Mouse (Mus musculus) midbrain, postnatal 0 days (tissue): Measurements from ENCODE around the gene Tmem88b. TPM values are rescaled to one million over a fixed set of nuclear protein-coding genes. Genes with fewer than 3 reads are reported as not detected.
A peak's percentile ranks its signal among the peaks of the same experiment; 100 is the strongest.

Experiments used
- ATAC-seq: fragments of 200-750 bp; cut with Nextera tagmentation; 2 replicates; pipeline ENCODE4 v1.8.0; 2017; ENCODE audit warnings: moderate number of reproducible peaks, mild to moderate bottlenecking, moderate TSS enrichment, moderate library complexity; ENCODE audit not compliant: low FRiP score
- DNase-seq: peaks from one replicate; pipeline ENCODE4 v3.0.0-alpha.2; 2015; ENCODE audit warnings: low spot score
- H3K27ac ChIP-seq: fragments of 300-500 bp; sonication (generic); 2 replicates; pipeline ENCODE4 v1.5.1; 2014; ENCODE audit warnings: low read depth, mild to moderate bottlenecking, low read length, mixed read lengths
- H3K27me3 ChIP-seq: fragments of 300-500 bp; sonication (generic); 2 replicates; pipeline ENCODE4 v1.6.1; 2014; ENCODE audit warnings: low read length, control low read depth, mixed read lengths; ENCODE audit not compliant: insufficient read depth
- H3K36me3 ChIP-seq: fragments of 300-500 bp; sonication (generic); 2 replicates; pipeline ENCODE4 v1.6.1; 2014; ENCODE audit warnings: low read length, control low read depth, mixed read lengths; ENCODE audit not compliant: insufficient read depth
- H3K4me1 ChIP-seq: fragments of 300-500 bp; sonication (generic); 2 replicates; pipeline ENCODE4 v1.6.1; 2014; ENCODE audit warnings: mild to moderate bottlenecking, control low read depth, antibody characterized with exemption, low read length, mixed read lengths; ENCODE audit not compliant: insufficient read depth
- H3K4me2 ChIP-seq: fragments of 300-500 bp; sonication (generic); 2 replicates; pipeline ENCODE4 v1.6.1; 2014; ENCODE audit warnings: low read depth, mild to moderate bottlenecking, low read length, mixed read lengths; ENCODE audit not compliant: poor library complexity, severe bottlenecking
- H3K4me3 ChIP-seq: fragments of 300-500 bp; sonication (generic); 2 replicates; pipeline ENCODE4 v1.5.1; 2014; ENCODE audit warnings: low read depth, mild to moderate bottlenecking, low read length, moderate library complexity
- H3K9ac ChIP-seq: fragments of 300-500 bp; sonication (generic); replicated peaks from 2 replicates; pipeline ENCODE4 v1.6.1; 2014; ENCODE audit warnings: mild to moderate bottlenecking, low read length, moderate library complexity, mixed read lengths; ENCODE audit not compliant: poor library complexity, severe bottlenecking
- H3K9me3 ChIP-seq: fragments of 300-500 bp; sonication (generic); 2 replicates; pipeline ENCODE4 v1.6.1; 2016; ENCODE audit warnings: low read length, control low read depth
- CTCF ChIP-seq: IDR thresholded peaks from 2 replicates; pipeline ENCODE4 v1.5.1; 2016; ENCODE audit warnings: antibody characterized with exemption, mild to moderate bottlenecking
- WGBS: fragments of 180-500 bp; shearing (Covaris S2); extraction: QIAGEN DNeasy Blood & Tissue Kit; methylation state at CpG from one replicate; pipeline ENCODE4 v1.1.7; 2014; 5-methylcytosine and 5-hydroxymethylcytosine counted together
- polyA plus RNA-seq: library from polyadenylated mRNA; unstranded; fragments of >200 nt; fragmentation: Nextera tagmentation; extraction: Ambion mirVana; gene quantifications from 2 replicates; pipeline ENCODE4 v1.2.1, GENCODE M21; 2015
- total RNA-seq: library from RNA; depleted of rRNA; stranded (reverse); fragments of >200 nt; gene quantifications from 2 replicates; pipeline ENCODE4 v1.2.3, GENCODE M21; 2014

Tmem88b gene
- total and polyA plus RNA-seq, 2 experiments from 2014 or later: 0.56 to 0.66 TPM

DNA sequence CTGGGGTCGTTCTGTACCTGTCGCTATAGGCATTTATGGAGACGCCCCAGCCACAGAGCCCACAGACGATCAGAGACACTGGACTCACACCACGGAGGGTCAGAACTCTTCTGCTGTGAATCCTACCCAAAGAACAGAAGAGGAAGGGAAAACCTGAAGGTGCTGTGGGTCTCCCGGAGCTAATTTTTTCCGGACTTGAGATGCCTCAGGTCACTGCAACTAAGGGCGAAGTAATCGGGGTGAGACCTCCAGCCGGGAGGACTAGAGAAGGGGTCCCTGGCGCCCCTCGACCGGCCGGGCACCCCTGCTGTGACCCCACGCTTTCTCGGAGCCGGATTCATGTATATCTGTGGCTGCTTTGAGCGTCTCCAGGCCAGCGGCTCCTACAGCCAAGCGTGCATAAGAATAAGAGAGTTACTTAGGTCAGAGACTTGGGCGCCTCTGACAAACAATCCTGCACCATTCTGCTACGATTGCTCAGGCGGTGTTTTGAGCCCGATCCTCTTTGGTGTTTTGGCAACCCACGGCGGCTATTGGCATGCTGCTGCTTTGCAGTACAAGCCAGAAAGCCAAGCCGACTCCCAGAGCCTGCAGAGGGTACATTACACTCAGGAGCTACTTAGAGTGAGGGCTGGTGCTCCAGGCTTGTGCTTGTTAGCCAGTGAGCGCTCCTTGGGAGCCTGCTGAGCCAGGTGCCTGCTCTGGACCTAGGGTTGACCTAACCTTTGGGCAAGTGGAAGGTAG is 24.1 kb downstream of the Tmem88b start:
- 2% methylated on average over 28 of the region's 28 CpGs for WGBS
- peaks cover 10% of the 10 kb centered on the region for H3K4me1 ChIP-seq
- H3K4me3 ChIP-seq: peak overlapping the region; percentile 76
- no peaks in the 10 kb centered on the region for H3K27me3 ChIP-seq
- H3K4me2 ChIP-seq: peak overlapping the region; percentile 97
- DNase-seq: no peak
- no peak for TF ChIP-seq CTCF
- H3K36me3 ChIP-seq: no peaks in the 10 kb centered on the region
- H3K27ac ChIP-seq: no peak overlapping the region
- H3K9ac ChIP-seq: peak overlapping the region; percentile 56
- no peaks in the 10 kb centered on the region for H3K9me3 ChIP-seq
- 0 out of 2 replicates have a peak, but pooled peaks have one; percentile 9 for ATAC-seq

DNA sequence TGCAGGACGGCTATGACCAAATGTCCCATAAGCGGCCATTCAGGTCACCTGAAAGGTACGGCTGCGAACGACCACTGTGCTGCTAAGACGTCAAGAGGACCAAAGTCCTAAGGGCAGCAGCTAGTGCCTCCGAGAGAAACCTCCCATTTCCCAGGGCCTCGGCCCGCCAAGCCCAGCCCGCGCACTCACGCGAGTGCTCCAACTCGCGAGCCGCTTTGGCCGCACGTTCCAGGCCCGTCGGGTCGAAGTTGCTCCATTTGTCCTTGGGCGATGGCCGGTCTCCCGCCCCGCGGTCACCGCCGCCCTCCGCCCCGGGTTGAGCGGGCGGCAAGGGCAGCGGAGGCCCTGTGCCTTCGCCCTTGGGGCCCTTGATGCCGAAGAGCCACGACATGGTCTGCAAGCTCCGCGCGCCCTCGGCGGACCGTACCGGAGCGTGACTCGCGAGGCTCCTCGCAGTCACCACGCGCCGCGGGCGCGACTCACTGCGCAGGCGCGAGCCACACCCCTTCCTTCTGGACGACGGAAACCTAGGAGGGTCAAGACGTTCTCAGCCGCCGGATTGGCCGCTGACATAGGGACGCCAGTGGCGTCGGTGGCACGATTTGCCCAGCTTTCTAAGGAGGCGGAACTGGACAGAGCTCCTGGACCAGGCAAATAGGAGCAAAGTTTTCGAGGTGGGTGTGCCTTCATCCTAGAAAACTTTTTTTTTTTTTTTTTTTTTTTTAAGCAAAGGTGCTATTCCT is 24.9 kb downstream of the Tmem88b start, which contains the start of gene Atad3a:
Gene Atad3a, minus strand, starts transcription at position 481 of the 743 bp plus-strand sequence.
- H3K9ac ChIP-seq: peak within 1 kb of the TSS; percentile 76
- peak within 1 kb of the TSS; percentile 97 for H3K4me2 ChIP-seq
- no peak for TF ChIP-seq CTCF
- no peaks in the 10 kb centered on the region for H3K27me3 ChIP-seq
- H3K4me1 ChIP-seq: peaks cover 10% of the 10 kb centered on the region
- ATAC-seq: peak; percentile 93
- 0 out of 2 replicates have a peak within 1 kb of the TSS, but pooled peaks have one; percentile 18 for H3K27ac ChIP-seq
- DNase-seq: peak; percentile 98
- H3K4me3 ChIP-seq: peak within 1 kb of the TSS; percentile 76
- H3K9me3 ChIP-seq: no peaks in the 10 kb centered on the region
- WGBS: under 1% methylated on average over 67 of the region's 68 CpGs
- H3K36me3 ChIP-seq: peaks cover 3% of the 10 kb centered on the region; the same call in 1 of the 2 replicates

DNA sequence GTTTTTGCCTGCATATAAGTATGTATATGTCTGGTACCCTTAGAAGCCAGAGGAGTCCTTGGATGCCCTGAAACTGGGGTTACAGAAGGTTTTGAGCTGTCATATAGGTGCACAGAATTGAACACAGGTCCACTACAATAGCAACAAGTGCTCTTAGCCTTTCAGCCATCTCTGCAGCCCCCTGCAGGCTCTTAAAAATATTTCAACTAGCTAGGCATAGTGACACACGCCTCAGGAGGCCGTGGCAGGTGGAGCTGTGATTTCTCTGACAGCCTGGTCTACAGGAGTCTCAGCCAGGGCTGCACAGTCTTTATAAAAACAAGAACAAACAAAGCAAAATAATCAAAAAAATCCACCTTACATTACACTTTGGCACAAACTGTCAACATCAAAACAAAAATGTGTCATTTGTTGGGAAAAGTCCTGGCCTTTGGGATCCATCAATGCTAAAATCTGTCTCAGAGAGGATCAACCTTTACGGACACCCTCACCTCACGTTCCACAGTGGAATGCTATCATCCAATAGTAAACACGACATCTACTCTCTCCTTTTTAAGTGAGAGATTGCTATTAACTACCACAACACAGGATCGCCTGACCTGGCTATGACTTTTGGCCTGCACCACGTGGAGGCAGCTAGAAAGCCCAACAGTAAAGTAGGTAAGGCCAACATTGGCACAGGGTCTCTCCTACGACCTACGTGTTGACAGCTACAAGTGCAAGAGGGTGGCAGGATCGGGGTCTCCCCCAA is 25.6 kb downstream of the Tmem88b start:
- ATAC-seq (peak; percentile 34; the same call in 1 of the 2 replicates), DNase-seq (peak; percentile 56)
- TF ChIP-seq CTCF: peak; percentile 60
- H3K9ac ChIP-seq: peak overlapping the region; percentile 76
- peaks cover 10% of the 10 kb centered on the region for H3K4me1 ChIP-seq
- H3K4me3 ChIP-seq: peak overlapping the region; percentile 76
- 0 out of 2 replicates have a peak overlapping the region, but pooled peaks have one; percentile 18 for H3K27ac ChIP-seq
- H3K36me3 ChIP-seq: peaks cover 10% of the 10 kb centered on the region
- H3K9me3 ChIP-seq: no peaks in the 10 kb centered on the region
- H3K4me2 ChIP-seq: peak overlapping the region; percentile 97
- WGBS: 5% methylated on average over 10 of the region's 10 CpGs
- H3K27me3 ChIP-seq: no peaks in the 10 kb centered on the region

GRCm38 (mm10) chr4:155757011-155757410 is 28.7 kb downstream of the Tmem88b start:
- H3K9me3 ChIP-seq: no peaks in the 10 kb centered on the region
- H3K27ac ChIP-seq: no peak overlapping the region
- H3K4me3 ChIP-seq: no peak overlapping the region
- H3K4me2 ChIP-seq: no peak overlapping the region
- TF ChIP-seq CTCF: no peak
- ATAC-seq: no peak
- H3K27me3 ChIP-seq: no peaks in the 10 kb centered on the region
- no peak for DNase-seq
- WGBS: 88% methylated on average over 12 of the region's 12 CpGs
- H3K9ac ChIP-seq: no peak overlapping the region
- H3K4me1 ChIP-seq: peaks cover 10% of the 10 kb centered on the region
- H3K36me3 ChIP-seq: peaks cover 29% of the 10 kb centered on the region

GRCm38 (mm10) chr4:155746575-155747490 is 38.8 kb downstream of the Tmem88b start:
- ATAC-seq: no peak
- WGBS: 89% methylated on average over 17 of the region's 17 CpGs
- no peak for DNase-seq
- no peaks in the 10 kb centered on the region for H3K27me3 ChIP-seq
- H3K4me3 ChIP-seq: no peak overlapping the region
- peaks cover 76% of the 10 kb centered on the region for H3K36me3 ChIP-seq
- no peak overlapping the region for H3K4me2 ChIP-seq
- H3K9ac ChIP-seq: no peak overlapping the region
- H3K27ac ChIP-seq: no peak overlapping the region
- H3K4me1 ChIP-seq: no peaks in the 10 kb centered on the region
- H3K9me3 ChIP-seq: no peaks in the 10 kb centered on the region
- no peak for TF ChIP-seq CTCF
